Mouse (Mus musculus) layer of hippocampus, adult 8-10 months (tissue): ENCODE data around the gene Olfr1124. TPM values are rescaled to one million over a fixed set of nuclear protein-coding genes. Genes with fewer than 3 reads are reported as not detected.
"Not testable (repeated sequence)": the region's sequence is repeated elsewhere in the genome, so short reads cannot be mapped to it uniquely, and the experiment has no call there.

ENCODE experiments used
- DNase-seq, 2 experiments: peaks; one replicate each; pipeline ENCODE4 v3.0.0; 2022; ENCODE audit warnings: low spot score in 2 of 2
- total RNA-seq, 4 experiments: library from RNA; stranded (reverse); gene quantifications; 2 replicates each; pipeline ENCODE4 v1.2.4; 2022

Olfr1124 gene
- not detected for total RNA-seq

DNA sequence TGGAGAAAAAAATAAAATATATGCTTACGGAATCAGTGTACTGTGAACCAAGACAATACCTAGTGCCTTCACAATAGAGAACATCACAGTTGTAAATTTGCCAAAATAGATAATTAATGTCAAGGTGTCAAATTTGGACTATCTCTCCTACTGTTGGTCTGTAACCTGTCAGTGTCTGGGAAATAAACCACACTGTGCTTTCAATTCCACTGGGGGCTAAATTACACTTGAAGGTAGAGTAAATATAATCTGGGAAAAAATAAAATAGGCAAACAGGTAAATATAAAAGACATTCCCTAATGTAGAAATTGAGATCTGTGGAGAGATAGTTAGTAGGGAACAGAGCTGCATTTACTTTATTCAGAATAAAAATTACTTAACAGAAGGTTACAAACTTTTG lies at the start of gene Olfr1124:
Gene Olfr1124 (plus strand): TSS at position 301 of the 400 bp plus-strand sequence.
- no peak for DNase-seq

DNA sequence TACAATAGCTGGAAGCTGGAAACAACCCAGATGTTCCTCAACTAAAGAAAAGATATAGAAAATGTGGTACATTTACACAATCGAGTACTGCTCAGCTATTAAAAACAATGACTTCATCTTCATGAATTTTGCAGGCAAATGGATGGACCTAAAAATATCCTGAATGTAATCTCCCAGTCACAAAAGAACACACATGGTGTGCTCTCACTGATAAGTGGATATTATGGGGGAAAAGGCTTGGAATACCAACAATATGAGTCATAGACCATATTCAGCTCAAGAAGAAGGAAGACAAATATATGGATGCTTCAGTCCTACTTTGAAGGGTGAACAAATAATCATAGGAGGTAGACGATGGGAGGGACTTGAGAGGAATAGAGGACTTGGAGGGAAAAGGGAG lies 46.1 kb upstream of the Olfr1124 start:
- DNase-seq: no peak

DNA sequence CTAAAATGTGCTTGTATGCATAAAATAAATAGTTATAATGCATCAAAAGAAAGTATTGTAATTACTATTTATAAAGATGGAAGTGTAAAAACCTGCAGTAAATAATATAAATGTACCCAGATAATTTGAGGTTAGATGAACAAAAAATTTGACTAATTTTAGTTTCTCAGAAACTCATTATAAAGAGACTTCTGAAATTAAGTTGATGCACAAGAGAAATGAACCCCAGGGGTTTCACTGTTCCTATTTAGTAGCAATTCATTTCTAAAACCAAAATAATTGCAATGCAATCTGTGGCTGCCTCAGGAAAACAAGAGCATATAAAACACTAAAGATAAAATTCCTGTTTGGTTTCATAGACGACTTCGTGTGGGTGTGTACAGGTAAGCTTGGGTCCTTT lies 44.5 kb upstream of the Olfr1124 start, which contains the start of gene Olfr1122:
Gene Olfr1122 (plus strand): TSS at position 301 of the 400 bp plus-strand sequence.
- no peak for DNase-seq

DNA sequence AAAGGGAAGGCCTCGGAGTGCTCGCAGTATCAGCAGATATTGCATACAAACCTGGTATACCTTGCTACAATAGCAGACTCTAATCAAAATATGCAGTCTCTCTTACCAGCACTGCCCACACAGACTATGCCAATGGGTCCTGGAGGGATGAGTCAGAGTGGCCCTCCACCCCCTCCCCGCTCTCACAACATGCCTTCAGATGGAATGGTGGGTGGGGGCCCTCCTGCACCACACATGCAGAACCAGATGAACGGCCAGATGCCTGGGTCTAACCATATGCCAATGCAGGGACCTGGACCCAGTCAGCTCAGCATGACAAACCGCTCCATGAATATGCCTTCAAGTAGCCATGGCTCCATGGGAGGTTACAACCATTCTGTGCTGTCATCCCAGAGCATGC lies 36.5 kb upstream of the Olfr1124 start:
- peak; percentile 7 to 8 for DNase-seq

DNA sequence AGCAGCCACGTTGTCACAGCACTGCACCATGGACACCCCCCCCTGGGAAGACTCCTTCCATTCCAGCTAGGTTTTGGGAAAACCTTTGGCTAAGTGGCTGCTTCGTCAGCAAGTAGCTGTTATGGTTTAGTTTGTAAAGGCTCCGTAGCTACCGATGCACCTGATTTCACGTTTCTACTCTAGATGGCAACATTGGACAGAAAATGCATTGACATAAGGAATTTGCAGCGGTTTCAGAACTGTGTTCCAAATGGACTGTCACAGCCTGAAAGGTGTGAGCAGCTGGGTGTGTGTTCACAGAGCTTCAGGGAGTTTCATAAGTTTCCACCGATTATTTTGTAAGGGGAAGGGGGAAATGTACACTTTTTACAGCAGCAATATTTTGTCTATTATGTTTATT lies 35.4 kb upstream of the Olfr1124 start:
- not testable (repeated sequence) for DNase-seq

DNA sequence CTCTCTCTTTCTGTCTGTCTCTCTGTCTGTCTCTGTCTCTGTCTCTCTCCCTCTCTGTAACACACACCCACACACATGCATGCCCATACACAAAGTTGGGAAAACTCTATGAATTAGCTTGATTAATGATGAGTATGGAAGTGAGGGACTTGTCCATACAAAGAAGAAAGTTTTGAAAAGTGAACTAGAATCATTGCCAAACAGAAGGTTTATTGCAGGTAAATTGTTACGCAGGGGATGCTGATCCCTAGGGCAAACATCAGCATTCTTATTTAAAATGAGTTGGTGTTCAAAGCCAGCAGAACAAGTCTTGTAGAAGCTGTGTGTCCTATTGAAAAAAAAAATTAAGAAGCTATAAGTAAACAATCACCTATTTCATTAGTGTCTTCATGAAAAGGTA lies 13.7 kb upstream of the Olfr1124 start, which contains the start of gene Olfr1123:
Gene Olfr1123 (plus strand): TSS at position 301 of the 400 bp plus-strand sequence.
- DNase-seq: no peak

DNA sequence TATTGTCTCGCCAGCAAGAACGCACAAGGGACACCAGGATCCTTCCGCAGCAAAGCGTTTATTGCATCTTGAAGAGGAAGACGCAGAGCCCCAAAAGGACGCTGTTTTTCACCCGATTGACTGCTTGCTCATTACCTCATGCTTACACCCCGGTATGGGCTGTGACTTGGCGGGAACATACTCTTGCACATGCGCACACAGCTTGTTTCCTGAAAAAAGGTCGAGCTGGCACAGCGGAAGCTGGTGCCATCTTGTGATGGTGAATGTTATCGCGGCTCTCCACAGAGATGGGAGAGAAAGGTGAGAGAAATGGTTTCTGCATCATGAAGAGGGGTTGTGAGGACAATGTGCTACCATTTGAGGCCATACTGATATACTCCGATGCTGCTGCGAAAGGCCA lies 7.7 kb downstream of the Olfr1124 start:
- no peak for DNase-seq

DNA sequence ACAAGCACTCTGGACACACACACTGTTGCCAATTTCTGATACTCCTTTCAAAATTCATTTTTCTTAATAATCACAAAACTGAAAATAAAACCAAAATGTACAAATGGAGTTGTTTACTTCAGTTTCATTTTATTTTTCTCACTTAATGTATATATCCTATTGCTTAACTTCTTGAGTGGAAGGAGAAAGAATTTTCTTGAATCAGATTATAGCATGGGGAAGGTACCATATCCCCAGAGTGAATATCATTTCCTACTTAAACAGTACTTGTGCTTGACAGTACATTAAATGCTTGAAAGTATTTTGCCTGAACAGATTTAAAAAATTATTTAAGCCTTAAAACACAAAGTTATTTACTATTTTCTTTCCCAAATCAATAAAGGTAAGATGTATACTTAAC lies 23.6 kb downstream of the Olfr1124 start, which contains the start of gene Olfr1126:
Gene Olfr1126 (plus strand): TSS at position 301 of the 400 bp plus-strand sequence.
- no peak for DNase-seq

DNA sequence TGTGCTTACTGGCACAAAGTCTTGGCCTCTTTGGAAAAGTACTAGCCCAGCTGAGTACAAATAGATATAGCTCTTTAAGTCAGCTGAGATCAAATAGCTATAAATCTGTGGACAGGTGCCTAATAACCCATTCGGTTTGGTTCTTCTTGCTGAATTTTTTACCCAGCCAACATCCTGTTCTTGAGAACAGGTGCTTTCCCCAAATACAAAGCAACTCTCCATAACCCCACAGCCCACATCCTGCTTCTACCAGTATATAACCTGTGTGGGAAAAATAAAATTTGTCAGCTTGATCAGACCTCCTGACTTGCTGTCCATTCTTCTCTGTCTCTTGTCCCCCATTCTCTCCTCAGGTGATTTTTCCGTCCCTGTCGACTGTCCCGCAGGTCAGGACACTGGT lies 31.7 kb downstream of the Olfr1124 start:
- DNase-seq: no peak

DNA sequence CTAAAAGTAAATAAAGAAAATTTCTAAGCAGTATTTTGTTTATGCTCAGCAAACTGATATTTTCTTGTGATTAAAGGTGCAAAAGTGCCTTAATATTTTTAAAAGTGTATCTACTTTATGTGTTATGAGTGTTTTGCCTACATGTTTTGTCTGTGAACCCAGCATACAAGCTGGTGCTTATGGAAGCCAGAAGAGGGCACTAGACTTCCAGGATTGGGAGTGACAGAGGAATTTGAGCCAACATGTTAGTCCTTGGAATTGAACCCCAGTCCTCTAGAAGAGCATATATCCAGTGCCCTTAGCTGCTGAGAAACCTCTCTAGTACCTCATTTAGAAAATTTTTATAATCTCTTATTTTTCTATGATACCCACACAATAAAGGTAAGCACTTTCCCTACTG lies 50.1 kb downstream of the Olfr1124 start:
- no peak for DNase-seq

DNA sequence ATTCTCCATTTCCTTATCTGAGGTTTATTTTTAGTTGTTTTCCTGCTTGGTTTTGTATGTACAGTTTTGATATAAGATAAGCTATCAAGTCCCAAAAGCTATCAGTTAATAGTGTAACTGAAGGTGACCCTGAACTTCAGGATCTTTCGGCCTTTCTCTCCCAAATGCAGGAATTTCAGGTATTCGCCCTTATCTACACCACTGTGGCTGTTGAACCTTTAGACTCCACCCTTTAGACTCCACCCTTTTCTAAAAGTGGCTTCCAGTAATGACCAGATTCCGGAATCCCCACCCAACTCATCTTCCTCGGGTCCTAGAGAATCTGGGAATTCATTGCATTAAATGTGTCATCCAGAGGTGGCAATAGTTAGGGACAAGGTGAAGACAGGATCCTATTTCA lies 51.1 kb downstream of the Olfr1124 start:
- no peak for DNase-seq

DNA sequence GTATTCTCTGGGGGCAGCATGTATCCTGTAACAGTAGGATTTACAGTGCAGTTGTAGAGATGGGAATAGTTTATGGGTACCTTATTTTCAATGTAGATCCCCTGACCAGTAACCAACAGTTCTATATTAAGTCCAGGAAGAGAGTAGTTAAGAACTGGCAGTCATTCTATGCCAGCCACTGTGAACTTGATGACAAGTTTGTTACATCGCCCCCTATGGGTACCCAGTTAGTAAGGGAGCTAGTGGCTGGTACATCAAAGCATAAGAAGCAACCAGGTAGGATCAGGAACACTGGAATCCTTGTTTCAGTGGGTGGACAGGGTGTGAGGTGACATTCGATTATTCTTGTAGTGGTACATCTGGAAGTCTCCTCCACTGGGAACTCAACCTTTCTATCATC lies 52.2 kb downstream of the Olfr1124 start:
- DNase-seq: no peak

Other genes with a start within 250 kb of the Olfr1124 start
- gene Olfr1112, start 242.5 kb upstream of the Olfr1124 start, total RNA-seq: not detected
- not detected for gene Olfr1113, start 221.3 kb upstream of the Olfr1124 start, total RNA-seq
- not detected for gene Olfr1115, start 182.3 kb upstream of the Olfr1124 start, total RNA-seq
- gene Olfr1116, start 162.7 kb upstream of the Olfr1124 start, total RNA-seq: not detected
- gene Olfr1118, start 122.7 kb upstream of the Olfr1124 start, total RNA-seq: not detected
- gene Olfr1120, start 75.5 kb upstream of the Olfr1124 start, total RNA-seq: not detected
- not detected for gene Olfr1121, start 60.4 kb upstream of the Olfr1124 start, total RNA-seq
- gene Olfr1122, start 44.4 kb upstream of the Olfr1124 start, total RNA-seq: under 1 TPM in 3 of 4 experiments, not detected in 1; 0.09 to 0.14 (median 0.10) TPM
- gene Olfr1123, start 13.6 kb upstream of the Olfr1124 start, total RNA-seq: not detected
- gene Olfr1126, start 23.7 kb downstream of the Olfr1124 start, total RNA-seq: not detected
- gene Pramel7, start 66.8 kb downstream of the Olfr1124 start, total RNA-seq: not detected
- gene Pramel6, start 76.3 kb downstream of the Olfr1124 start, total RNA-seq: not detected
- gene Olfr153, start 101.5 kb downstream of the Olfr1124 start, total RNA-seq: under 1 TPM in 2 of 4 experiments, not detected in 2; 0.33 to 0.49 TPM
- not detected for gene Olfr1128, start 115.3 kb downstream of the Olfr1124 start, total RNA-seq
- not detected for gene Olfr1129, start 143.6 kb downstream of the Olfr1124 start, total RNA-seq
- gene Olfr1130, start 175.9 kb downstream of the Olfr1124 start, total RNA-seq: not detected
- not detected for gene Olfr1131, start 196.8 kb downstream of the Olfr1124 start, total RNA-seq
- gene Olfr1132, start 207.3 kb downstream of the Olfr1124 start, total RNA-seq: not detected
- not detected for gene Olfr1133, start 217.1 kb downstream of the Olfr1124 start, total RNA-seq
- gene Olfr1134, start 228.2 kb downstream of the Olfr1124 start, total RNA-seq: not detected
- gene Olfr1135, start 243.4 kb downstream of the Olfr1124 start, total RNA-seq: not detected